Mouse (Mus musculus): ENCODE measurements at regions not wholly inside any gene's neighbourhood (a gene's known extent, or its start where the extent isn't known, plus 50 kb on each side); places are given as distances from the start of the nearest gene placed in this dataset.

- Histone ChIP-seq H3K9ac (no peak overlapping the region), H3K9me3 (peaks cover 4% of the 10 kb centered on the region; the same call in 1 of the 2 replicates), H3K4me1 (no peaks in the 10 kb centered on the region), H3K27me3 (no peaks in the 10 kb centered on the region), H3K4me2 (replicated peaks) (no peak overlapping the region), H3K36me3 (no peaks in the 10 kb centered on the region), H3K27ac (no peak overlapping the region), H3K4me3 (no peak overlapping the region)
- 89% methylated on average over 9 of the region's 9 CpGs for WGBS
- ATAC-seq (ENCODE audit: low FRiP score, low read depth), result no peak
Measured at GRCm38 (mm10) chr13:90313209-90313978, 224.0 kb upstream of the Xrcc4 start.

- Histone ChIP-seq H3K4me2 (replicated peaks) (no peak overlapping the region), H3K4me1 (no peaks in the 10 kb centered on the region), H3K4me3 (no peak overlapping the region), H3K9ac (no peak overlapping the region), H3K27ac (no peak overlapping the region), H3K9me3 (peaks cover 4% of the 10 kb centered on the region; the same call in 1 of the 2 replicates), H3K27me3 (no peaks in the 10 kb centered on the region), H3K36me3 (no peaks in the 10 kb centered on the region)
- no peak for ATAC-seq (ENCODE audit: low FRiP score, low read depth)
Measured at GRCm38 (mm10) chr13:90310482-90310881, 221.1 kb upstream of the Xrcc4 start.

- no peaks in the 10 kb centered on the region for H3K36me3 ChIP-seq
- no peaks in the 10 kb centered on the region for H3K4me1 ChIP-seq
- no peaks in the 10 kb centered on the region for H3K9me3 ChIP-seq
- ATAC-seq (ENCODE audit: low FRiP score, low read depth), result no peak
- no peak overlapping the region for H3K4me3 ChIP-seq
- WGBS, result 74% methylated on average over 3 of the region's 3 CpGs
- no peak overlapping the region for H3K4me2 ChIP-seq (replicated peaks)
- H3K9ac ChIP-seq, result no peak overlapping the region
- no peak overlapping the region for H3K27ac ChIP-seq
- no peaks in the 10 kb centered on the region for H3K27me3 ChIP-seq
Measured at GRCm38 (mm10) chr13:90300481-90300880, 211.1 kb upstream of the Xrcc4 start.

- WGBS, result 34% methylated on average over 5 of the region's 5 CpGs
- no peaks in the 10 kb centered on the region for H3K36me3 ChIP-seq
- H3K9me3 ChIP-seq, result no peaks in the 10 kb centered on the region
- peak overlapping the region; percentile 12; the same call in 1 of the 2 replicates for H3K27ac ChIP-seq
- peaks cover 30% of the 10 kb centered on the region for H3K4me1 ChIP-seq
- no peak overlapping the region for H3K4me3 ChIP-seq
- ATAC-seq (ENCODE audit: low FRiP score, low read depth), result peak; percentile 61; the same call in 1 of the 2 replicates
- H3K9ac ChIP-seq, result no peak overlapping the region
- peak overlapping the region; percentile 40 for H3K4me2 ChIP-seq (replicated peaks)
- H3K27me3 ChIP-seq, result no peaks in the 10 kb centered on the region
Measured at GRCm38 (mm10) chr13:90294648-90295007, 205.2 kb upstream of the Xrcc4 start.

- peak; percentile 59; the same call in 1 of the 2 replicates for ATAC-seq (ENCODE audit: low FRiP score, low read depth)
- Histone ChIP-seq H3K9me3 (no peaks in the 10 kb centered on the region), H3K9ac (no peak overlapping the region), H3K4me3 (no peak overlapping the region), H3K36me3 (no peaks in the 10 kb centered on the region), H3K27me3 (no peaks in the 10 kb centered on the region), H3K4me2 (replicated peaks) (peak overlapping the region; percentile 40), H3K4me1 (peaks cover 30% of the 10 kb centered on the region), H3K27ac (peak overlapping the region; percentile 12; the same call in 1 of the 2 replicates)
- WGBS, result 37% methylated on average over 10 of the region's 10 CpGs
Measured at GRCm38 (mm10) chr13:90293697-90294647, 204.6 kb upstream of the Xrcc4 start.

- H3K27ac ChIP-seq, result no peak overlapping the region
- ATAC-seq (ENCODE audit: low FRiP score, low read depth), result no peak
- WGBS, result 47% methylated on average over 4 of the region's 4 CpGs
Measured at GRCm38 (mm10) chr13:90292905-90293304, 203.5 kb upstream of the Xrcc4 start.

GRCm38 (mm10) chr13:90292124-90292523 is 202.7 kb upstream of the Xrcc4 start:
- peaks cover 30% of the 10 kb centered on the region for H3K4me1 ChIP-seq
- no peak for ATAC-seq (ENCODE audit: low FRiP score, low read depth)
- H3K27me3 ChIP-seq, result no peaks in the 10 kb centered on the region
- no peak overlapping the region for H3K4me2 ChIP-seq (replicated peaks)
- H3K9ac ChIP-seq, result no peak overlapping the region
- H3K4me3 ChIP-seq, result no peak overlapping the region
- no peaks in the 10 kb centered on the region for H3K36me3 ChIP-seq
- no peaks in the 10 kb centered on the region for H3K9me3 ChIP-seq
- 42% methylated on average over 1 of the region's 1 CpGs for WGBS
- no peak overlapping the region for H3K27ac ChIP-seq

More at GRCm38 (mm10) chr13:90292905-90293304, 203.5 kb upstream of the Xrcc4 start:
- H3K36me3 ChIP-seq, result no peaks in the 10 kb centered on the region
- no peaks in the 10 kb centered on the region for H3K9me3 ChIP-seq
- peaks cover 30% of the 10 kb centered on the region for H3K4me1 ChIP-seq
- no peaks in the 10 kb centered on the region for H3K27me3 ChIP-seq
- no peak overlapping the region for H3K4me2 ChIP-seq (replicated peaks)
- no peak overlapping the region for H3K9ac ChIP-seq
- H3K4me3 ChIP-seq, result no peak overlapping the region

- no peak overlapping the region for H3K4me3 ChIP-seq
- H3K27ac ChIP-seq, result no peak overlapping the region
- H3K9ac ChIP-seq, result no peak overlapping the region
- no peaks in the 10 kb centered on the region for H3K36me3 ChIP-seq
- H3K9me3 ChIP-seq, result peaks cover 4% of the 10 kb centered on the region; the same call in 1 of the 2 replicates
- no peak for ATAC-seq (ENCODE audit: low FRiP score, low read depth)
- peaks cover 9% of the 10 kb centered on the region for H3K4me1 ChIP-seq
- no peak overlapping the region for H3K4me2 ChIP-seq (replicated peaks)
- H3K27me3 ChIP-seq, result no peaks in the 10 kb centered on the region
Measured at GRCm38 (mm10) chr13:90280976-90281375, 191.6 kb upstream of the Xrcc4 start.

GRCm38 (mm10) chr13:90279786-90280382 is 190.5 kb upstream of the Xrcc4 start:
- no peak for ATAC-seq (ENCODE audit: low FRiP score, low read depth)
- Histone ChIP-seq H3K4me1 (peaks cover 9% of the 10 kb centered on the region), H3K9ac (no peak overlapping the region), H3K9me3 (no peaks in the 10 kb centered on the region), H3K27me3 (no peaks in the 10 kb centered on the region), H3K4me2 (replicated peaks) (no peak overlapping the region), H3K36me3 (no peaks in the 10 kb centered on the region), H3K4me3 (no peak overlapping the region), H3K27ac (no peak overlapping the region)
- WGBS, result 63% methylated on average over 3 of the region's 3 CpGs

- Histone ChIP-seq H3K27me3 (no peaks in the 10 kb centered on the region), H3K4me2 (replicated peaks) (no peak overlapping the region), H3K4me1 (peaks cover 9% of the 10 kb centered on the region), H3K36me3 (no peaks in the 10 kb centered on the region), H3K4me3 (no peak overlapping the region), H3K27ac (no peak overlapping the region), H3K9me3 (no peaks in the 10 kb centered on the region), H3K9ac (no peak overlapping the region)
- ATAC-seq (ENCODE audit: low FRiP score, low read depth), result no peak
Measured at GRCm38 (mm10) chr13:90279355-90279754, 189.9 kb upstream of the Xrcc4 start.

GRCm38 (mm10) chr13:90259071-90259742 is 169.8 kb upstream of the Xrcc4 start:
- ATAC-seq (ENCODE audit: low FRiP score, low read depth), result no peak
- H3K36me3 ChIP-seq, result no peaks in the 10 kb centered on the region
- H3K4me1 ChIP-seq, result no peaks in the 10 kb centered on the region
- no peak overlapping the region for H3K9ac ChIP-seq
- H3K4me3 ChIP-seq, result no peak overlapping the region
- H3K4me2 ChIP-seq (replicated peaks), result no peak overlapping the region
- 75% methylated on average over 3 of the region's 3 CpGs for WGBS
- H3K27me3 ChIP-seq, result no peaks in the 10 kb centered on the region
- peaks cover 3% of the 10 kb centered on the region; the same call in 1 of the 2 replicates for H3K9me3 ChIP-seq
- H3K27ac ChIP-seq, result no peak overlapping the region

Data from limb, embryonic 13.5 days (tissue).